Mouse (Mus musculus) liver, adult 2 months (tissue): ENCODE results near the gene Cry2.

Experiments used
- CTCF ChIP-seq: fragments of 200-500 bp; IDR thresholded peaks from 2 replicates; pipeline ENCODE4 v1.5.1; 2011; ENCODE audit warnings: low read depth, low read length, control low read depth
- POLR2A ChIP-seq: fragments of 200-500 bp; IDR thresholded peaks from 2 replicates; pipeline ENCODE4 v1.6.1; 2011; ENCODE audit warnings: low read length, control low read depth; ENCODE audit not compliant: insufficient read depth; ENCODE audit errors: extremely low read depth

DNA sequence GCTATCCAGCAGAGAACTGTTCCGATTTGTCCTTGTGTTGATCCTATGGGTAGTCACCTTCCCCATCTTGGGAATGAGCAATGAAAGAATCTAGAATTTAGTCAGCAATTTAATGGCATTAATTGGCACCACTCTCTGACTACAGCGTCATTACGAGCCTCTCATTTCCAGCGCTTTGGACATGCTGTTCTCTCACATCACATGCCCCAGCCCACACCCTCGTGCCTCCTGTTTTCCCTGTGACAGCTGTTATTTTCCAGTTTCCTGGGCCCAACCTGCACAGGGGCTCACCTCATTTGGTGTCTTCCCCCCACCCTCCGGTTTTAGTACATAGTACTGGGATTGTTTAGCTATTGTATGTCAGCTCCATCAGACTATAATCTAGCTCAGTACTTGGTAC is 1.2 kb upstream of the Cry2 start:
- no peak for TF ChIP-seq CTCF
- no peak for TF ChIP-seq POLR2A
